Mouse (Mus musculus): Measurements from ENCODE around the gene Nmt2.

Gene Nmt2

GRCm38 (mm10) chr2:3324381-3325130 is 40.5 kb downstream of the Nmt2 start:
- intact Hi-C loops (cut with DNase I) = loop anchor here (5.0 to 10.0 kb wide), 3 partner anchors 32 to 210 kb away; partner anchors contain the start of gene Fam171a1

- intact Hi-C loops (cut with DNase I) = loop anchor here (5.0 to 10.0 kb wide), 3 partner anchors 34 to 212 kb away; partner anchors contain the start of gene Fam171a1
Observed at GRCm38 (mm10) chr2:3326547-3326946, 42.5 kb downstream of the Nmt2 start.

- intact Hi-C loops (cut with DNase I) = loop anchor here (5.0 to 10.0 kb wide), 3 partner anchors 35 to 213 kb away; partner anchors contain the start of gene Fam171a1
Observed at GRCm38 (mm10) chr2:3327351-3327750, 43.3 kb downstream of the Nmt2 start.

- intact Hi-C loops (cut with DNase I) = no loop called here
Observed at GRCm38 (mm10) chr2:3331071-3331703, 47.2 kb downstream of the Nmt2 start.

GRCm38 (mm10) chr2:3332056-3332455 is 48.0 kb downstream of the Nmt2 start:
- intact Hi-C loops (cut with DNase I) = no loop called here

GRCm38 (mm10) chr2:3332484-3333242 is 48.7 kb downstream of the Nmt2 start, which contains the start of gene Rpp38:
Gene Rpp38, minus strand, starts transcription at chr2:3332643.
- intact Hi-C loops (cut with DNase I) = no loop called here

GRCm38 (mm10) chr2:3333761-3334160 is 49.7 kb downstream of the Nmt2 start:
- intact Hi-C loops (cut with DNase I) = no loop called here

- intact Hi-C loops (cut with DNase I) = no loop called here
Observed at GRCm38 (mm10) chr2:3335611-3336301, 51.7 kb downstream of the Nmt2 start, which contains the start of gene Acbd7. Gene Acbd7, plus strand, starts transcription at chr2:3336168.

- intact Hi-C loops (cut with DNase I) = loop anchor here (5.0 to 10.0 kb wide), 2 partner anchors 426 to 454 kb away; no protein-coding TSS in a partner anchor
Observed at GRCm38 (mm10) chr2:3348422-3348821, 64.4 kb downstream of the Nmt2 start.

GRCm38 (mm10) chr2:3348919-3349318 is 64.9 kb downstream of the Nmt2 start:
- intact Hi-C loops (cut with DNase I) = loop anchor here (5.0 to 10.0 kb wide), 2 partner anchors 426 to 453 kb away; no protein-coding TSS in a partner anchor

- intact Hi-C loops (cut with DNase I) = no loop called here
Observed at GRCm38 (mm10) chr2:3353160-3353559, 69.1 kb downstream of the Nmt2 start.

GRCm38 (mm10) chr2:3355793-3356192 is 71.8 kb downstream of the Nmt2 start:
- intact Hi-C loops (cut with DNase I) = no loop called here

- intact Hi-C loops (cut with DNase I) = no loop called here
Observed at GRCm38 (mm10) chr2:3356311-3356710, 72.3 kb downstream of the Nmt2 start.

GRCm38 (mm10) chr2:3357887-3358286 is 73.9 kb downstream of the Nmt2 start:
- intact Hi-C loops (cut with DNase I) = no loop called here

GRCm38 (mm10) chr2:3361067-3361466 is 77.1 kb downstream of the Nmt2 start:
- intact Hi-C loops (cut with DNase I) = no loop called here

GRCm38 (mm10) chr2:3365127-3365526 is 81.1 kb downstream of the Nmt2 start:
- intact Hi-C loops (cut with DNase I) = no loop called here

Data from adrenal gland (tissue).